Mouse (Mus musculus) embryo, embryonic 11 days (tissue): Measurements from ENCODE around the gene Kif7.

ENCODE experiments used
- DNase-seq: peaks from one replicate; pipeline ENCODE4 v3.0.0-alpha.2; 2015

The Kif7 gene

GRCm38 (mm10) chr7:79721386-79721977, 6.0 kb upstream of the Kif7 start:
- DNase-seq, result peak; percentile 80

- no peak for DNase-seq
These were observed 4.7 kb downstream of the Kif7 start for GRCm38 (mm10) chr7:79710831-79711230.

GRCm38 (mm10) chr7:79710130-79710607, 5.4 kb downstream of the Kif7 start:
- DNase-seq, result peak; percentile 91

GRCm38 (mm10) chr7:79705210-79705609, 10.3 kb downstream of the Kif7 start:
- DNase-seq, result no peak

GRCm38 (mm10) chr7:79702755-79703154, 12.8 kb downstream of the Kif7 start:
- no peak for DNase-seq

GRCm38 (mm10) chr7:79696495-79696894, 19.0 kb downstream of the Kif7 start:
- no peak for DNase-seq

GRCm38 (mm10) chr7:79680231-79680630, 35.3 kb downstream of the Kif7 start:
- no peak for DNase-seq

- peak; percentile 19 for DNase-seq
These were observed 36.3 kb downstream of the Kif7 start for GRCm38 (mm10) chr7:79679186-79679585.

GRCm38 (mm10) chr7:79670900-79671604, 44.5 kb downstream of the Kif7 start:
- DNase-seq, result no peak

- DNase-seq, result no peak
These were observed 48.8 kb downstream of the Kif7 start for GRCm38 (mm10) chr7:79666690-79667089.

GRCm38 (mm10) chr7:79661253-79661890, 54.1 kb downstream of the Kif7 start:
- no peak for DNase-seq

- DNase-seq, result peak; percentile 32
These were observed 55.0 kb downstream of the Kif7 start for GRCm38 (mm10) chr7:79660291-79661150.

GRCm38 (mm10) chr7:79659578-79660290, 55.8 kb downstream of the Kif7 start, which contains the start of gene Ticrr:
TSS of gene Ticrr (plus strand) at chr7:79660196.
- DNase-seq, result peak; percentile 97

- DNase-seq, result no peak
These were observed 60.9 kb downstream of the Kif7 start for GRCm38 (mm10) chr7:79654586-79654985.

- no peak for DNase-seq
These were observed 61.3 kb downstream of the Kif7 start for GRCm38 (mm10) chr7:79654185-79654584.

GRCm38 (mm10) chr7:79649005-79649404, 66.5 kb downstream of the Kif7 start:
- DNase-seq, result peak; percentile 69
